Mouse (Mus musculus) yolk sac, embryonic 10.5 days (tissue): ENCODE measurements at regions not wholly inside any gene's neighbourhood (a gene's known extent, or its start where the extent isn't known, plus 50 kb on each side); places are given as distances from the start of the nearest gene placed in this dataset.
A peak's percentile ranks its signal among the peaks of the same experiment; 100 is the strongest.
"Not testable (repeated sequence)": the region's sequence is repeated elsewhere in the genome, so short reads cannot be mapped to it uniquely, and the experiment has no call there.

Experiments
- DNase-seq: peaks from one replicate; pipeline ENCODE4 v3.0.0-alpha.2; 2017; ENCODE audit warnings: low spot score

DNA sequence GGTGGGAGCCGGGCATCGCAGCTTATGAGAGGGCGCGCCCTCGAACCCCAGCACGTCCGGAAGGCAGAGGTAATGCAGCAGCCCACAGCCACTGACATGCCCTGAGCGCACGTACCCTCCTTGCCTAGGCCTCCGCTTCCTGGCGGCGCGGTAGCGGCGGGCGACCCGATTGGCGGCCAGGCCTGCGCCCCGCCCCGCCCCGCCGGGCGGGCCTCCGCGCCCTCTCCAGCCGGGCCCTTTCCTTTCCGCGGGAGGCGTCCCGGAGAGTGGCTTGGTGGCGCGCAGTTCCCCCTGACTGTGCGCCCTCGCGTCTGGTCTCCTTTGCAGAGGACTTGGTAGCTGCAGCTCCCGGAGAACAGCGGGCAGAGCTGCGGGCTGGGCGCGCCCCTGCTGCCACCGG lies 461.1 kb downstream of the Gm21863 start:
- DNase-seq: peak; percentile 12

DNA sequence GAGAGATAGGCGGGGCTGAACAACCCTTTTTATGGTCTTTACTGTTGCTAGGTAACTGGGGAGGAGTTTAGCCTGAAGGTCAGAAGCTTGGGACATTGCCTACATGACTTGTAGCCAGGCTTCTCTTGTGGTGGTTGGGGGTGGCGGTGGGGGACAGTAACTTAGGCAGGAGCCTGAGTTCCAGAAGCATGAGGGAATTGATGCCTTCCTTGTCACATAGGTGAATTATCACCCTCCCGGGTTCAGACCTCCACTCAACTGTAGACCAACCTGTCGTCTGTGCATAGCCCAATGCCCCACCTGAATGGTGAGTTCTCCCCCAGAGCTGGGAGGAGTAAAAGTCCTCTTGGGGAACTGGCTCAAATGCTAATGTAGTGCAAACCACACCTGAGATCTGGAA lies 472.1 kb downstream of the Gm21863 start:
- not testable (repeated sequence) for DNase-seq

DNA sequence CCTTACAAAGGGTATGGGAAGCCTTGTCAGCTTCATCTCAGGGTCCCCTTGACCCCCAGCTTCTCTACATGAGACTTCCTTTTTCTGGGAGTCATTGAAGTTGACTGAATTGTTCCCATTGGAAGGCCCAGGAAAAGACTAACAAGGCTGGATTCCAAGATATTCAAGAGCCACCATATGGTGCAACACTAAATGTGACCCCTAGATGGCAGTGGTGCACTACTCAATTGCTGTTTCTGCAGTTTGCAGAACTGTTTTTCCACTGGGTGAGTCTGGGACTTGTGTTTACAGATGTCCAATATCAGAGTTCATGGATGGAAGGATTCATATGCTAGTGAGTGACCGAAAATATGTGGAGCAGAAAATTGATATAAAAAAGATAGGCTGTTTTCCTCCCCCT lies 510.3 kb downstream of the Gm21863 start:
- peak; percentile 7 for DNase-seq
